In genomic region chr1:135770896-135771572, GRCm38 (mm10) we compare ENCODE assay signal across 10 mouse cellular contexts. TPM values are rescaled to one million over a fixed set of nuclear protein-coding genes. Genes with fewer than 3 reads are reported as not detected.
DNase-seq lines count a peak whose midpoint lies in the region; ATAC-seq lines count a peak whose summit lies in the region.
"Had no signal": no experiment of that assay in that cellular context is flagged by ENCODE, and none has a peak within 500 bp of the region (broad histone marks: within the 10 kb centered on the region; RNA-seq: fewer than 3 reads in every experiment).

No protein-coding gene starts in this region.

- no peaks in the 10 kb centered on the region for H3K27me3 ChIP-seq in lung, embryonic 16.5 days (ENCODE audit: control insufficient read depth, insufficient read depth, low read depth, low read length)

- DNase-seq in cerebellum, postnatal 10 days = peak; percentile 39 to 44
- no peak for DNase-seq in cerebellum, postnatal 4 days (ENCODE audit: low spot score in 2 of 2)
- peak; percentile 78 for DNase-seq in adrenal gland, adult 2 months
- peak; percentile 45 for DNase-seq in heart, adult 8-10 months (ENCODE audit: low spot score)
- no peak for DNase-seq in frontal cortex, adult 2 months (ENCODE audit: extremely low spot score in 1 of 2, low spot score in 1 of 2)
- DNase-seq in T-cell, adult 2 months (ENCODE audit: low spot score) = no peak
- no peak for DNase-seq in right cerebral cortex, adult 18-20 months
- DNase-seq: cerebellum, adult 18-20 months; liver, embryonic 13.5 days had no signal

- H3K4me1 ChIP-seq in lung, embryonic 16.5 days (replicated peaks; ENCODE audit: control insufficient read depth, insufficient read depth, low read length) = peaks cover 35% of the 10 kb centered on the region

- H3K9ac ChIP-seq in lung, embryonic 16.5 days (ENCODE audit: low read length) = no peak overlapping the region
- H3K9ac ChIP-seq: liver, embryonic 13.5 days had no signal

- H3K4me3 ChIP-seq in lung, embryonic 16.5 days (ENCODE audit: low read length) = no peak overlapping the region
- H3K4me3 ChIP-seq: liver, embryonic 13.5 days had no signal

- ATAC-seq in lung, embryonic 16.5 days (ENCODE audit: low read depth) = no peak

- H3K9me3 ChIP-seq in lung, embryonic 16.5 days (ENCODE audit: control insufficient read depth, low read length) = no peaks in the 10 kb centered on the region
- H3K9me3 ChIP-seq: liver, embryonic 13.5 days had no signal

- peak overlapping the region; percentile 50 for H3K27ac ChIP-seq in lung, embryonic 16.5 days (ENCODE audit: low read length)
- H3K27ac ChIP-seq: liver, embryonic 13.5 days had no signal

- H3K36me3 ChIP-seq in lung, embryonic 16.5 days (ENCODE audit: control insufficient read depth, insufficient read depth, low read length) = peaks cover 5% of the 10 kb centered on the region

- WGBS in lung, embryonic 16.5 days = 40% methylated on average over 12 of the region's 12 CpGs

- no peak overlapping the region for H3K4me2 ChIP-seq in lung, embryonic 16.5 days (ENCODE audit: low read depth, low read length)
- H3K4me2 ChIP-seq: liver, embryonic 13.5 days had no signal

RNA-seq across cellular contexts. Expression of gene Phlda3, which starts 5.1 kb away (rescaled TPM):
- 10 to 100 TPM; 35.1 to 83.1 TPM for total RNA-seq in adrenal gland, adult 2 months (2021)
- 119 and 180 TPM in 2 replicates for polyA plus RNA-seq in adrenal gland, adult 2 months (2012; rRNA removed)
- 10 to 100 TPM in 1 of 4 experiments, 1 to 10 TPM in 3; 7.2 to 12.7 (median 8.4) TPM for total RNA-seq in heart, adult 8-10 months (2022)
- polyA plus RNA-seq in lung, embryonic 16.5 days (2015; fragmentation: Nextera tagmentation; extraction: Ambion mirVana) = 62.8 and 63.2 TPM in 2 replicates
- 33.6 and 41.1 TPM in 2 replicates for polyA plus RNA-seq in frontal cortex, adult 2 months (2012; rRNA removed)

RNA-seq across cellular contexts. Expression of gene Tnni1, which starts 8.2 kb away (rescaled TPM):
- not detected for total RNA-seq in adrenal gland, adult 2 months (2021)
- polyA plus RNA-seq in adrenal gland, adult 2 months (2012; rRNA removed) = 0.15 and 0.28 TPM in 2 replicates
- total RNA-seq in heart, adult 8-10 months (2022) = 1 to 10 TPM in 2 of 4 experiments, under 1 TPM in 2; 0.44 to 2.4 (median 1.1) TPM
- polyA plus RNA-seq in lung, embryonic 16.5 days (2015; fragmentation: Nextera tagmentation; extraction: Ambion mirVana) = 92.3 and 105 TPM in 2 replicates
- polyA plus RNA-seq in frontal cortex, adult 2 months (2012; rRNA removed) = 10.5 and 11.3 TPM in 2 replicates

RNA-seq across cellular contexts. Expression of gene Lad1, which starts 47.4 kb away (rescaled TPM):
- under 1 TPM; 0.14 to 0.17 TPM for total RNA-seq in adrenal gland, adult 2 months (2021)
- polyA plus RNA-seq in adrenal gland, adult 2 months (2012; rRNA removed) = 0.38 and 0.40 TPM in 2 replicates
- 1 to 10 TPM; 5.0 to 8.6 (median 5.5) TPM for total RNA-seq in heart, adult 8-10 months (2022)
- 14.1 and 16.2 TPM in 2 replicates for polyA plus RNA-seq in lung, embryonic 16.5 days (2015; fragmentation: Nextera tagmentation; extraction: Ambion mirVana)
- 1.6 and 1.8 TPM in 2 replicates for polyA plus RNA-seq in frontal cortex, adult 2 months (2012; rRNA removed)

RNA-seq across cellular contexts. Expression of gene Csrp1, which starts 51.2 kb away (rescaled TPM):
- total RNA-seq in adrenal gland, adult 2 months (2021) = 100 to 1,000 TPM in 1 of 2 experiments, 10 to 100 TPM in 1; 68.0 to 133 TPM
- 65.7 and 70.2 TPM in 2 replicates for polyA plus RNA-seq in adrenal gland, adult 2 months (2012; rRNA removed)
- total RNA-seq in heart, adult 8-10 months (2022) = 10 to 100 TPM; 36.0 to 45.8 (median 40.9) TPM
- 268 and 290 TPM in 2 replicates for polyA plus RNA-seq in lung, embryonic 16.5 days (2015; fragmentation: Nextera tagmentation; extraction: Ambion mirVana)
- 205 and 232 TPM in 2 replicates for polyA plus RNA-seq in frontal cortex, adult 2 months (2012; rRNA removed)

Comparison
In these comparisons a context has a peak if more than half of its experiments do, and no peak if none do; other contexts are left out.
1. DNase-seq: peak in cerebellum, postnatal 10 days (2 of 2), adrenal gland, adult 2 months (single experiment) and heart, adult 8-10 months (single experiment); none in cerebellum, postnatal 4 days (0 of 2), frontal cortex, adult 2 months (0 of 2), T-cell, adult 2 months (single experiment) and right cerebral cortex, adult 18-20 months (single experiment).